Mouse (Mus musculus): ENCODE measurements at regions not wholly inside any gene's neighbourhood (a gene's known extent, or its start where the extent isn't known, plus 50 kb on each side); places are given as distances from the start of the nearest gene placed in this dataset.

DNA sequence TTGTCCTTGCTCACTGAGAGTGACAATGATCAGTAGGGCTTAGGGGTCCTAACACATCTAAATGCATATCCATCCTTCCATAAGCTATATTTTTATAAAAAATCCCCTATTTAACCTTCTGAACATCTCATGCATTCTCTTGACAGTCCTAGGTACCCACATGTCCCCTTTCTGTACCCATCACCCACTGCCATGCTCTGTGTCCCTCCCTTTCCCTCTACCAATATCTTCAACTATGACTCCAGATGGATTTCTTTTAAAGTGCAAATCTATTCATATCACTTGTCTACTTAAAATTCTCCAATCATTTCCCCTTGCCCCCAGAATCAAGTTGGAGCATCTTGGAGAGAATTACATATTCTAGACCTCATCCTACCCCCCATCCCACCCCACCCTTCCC, 235.6 kb downstream of the Qdpr start:
- H3K4me1 ChIP-seq (replicated peaks; ENCODE audit: control insufficient read depth, insufficient read depth, low read length): no peaks in the 10 kb centered on the region
- DNase-seq (ENCODE audit: low spot score) (no peak), ATAC-seq (replicated peaks; ENCODE audit: low FRiP score, low TSS enrichment, low read depth) (no peak)
- H3K27me3 ChIP-seq (replicated peaks; ENCODE audit: control insufficient read depth, insufficient read depth, low read length): no peaks in the 10 kb centered on the region
- H3K27ac ChIP-seq (ENCODE audit: low read depth): no peak overlapping the region
- no peaks in the 10 kb centered on the region for H3K9me3 ChIP-seq (ENCODE audit: control insufficient read depth, low read length)
- H3K4me3 ChIP-seq (ENCODE audit: low read depth, low read length): no peak overlapping the region
- no peak overlapping the region for H3K4me2 ChIP-seq (ENCODE audit: low read length)
- no peak overlapping the region for H3K9ac ChIP-seq (ENCODE audit: low read length)
- H3K36me3 ChIP-seq (ENCODE audit: control insufficient read depth, insufficient read depth, low read length): no peaks in the 10 kb centered on the region

DNA sequence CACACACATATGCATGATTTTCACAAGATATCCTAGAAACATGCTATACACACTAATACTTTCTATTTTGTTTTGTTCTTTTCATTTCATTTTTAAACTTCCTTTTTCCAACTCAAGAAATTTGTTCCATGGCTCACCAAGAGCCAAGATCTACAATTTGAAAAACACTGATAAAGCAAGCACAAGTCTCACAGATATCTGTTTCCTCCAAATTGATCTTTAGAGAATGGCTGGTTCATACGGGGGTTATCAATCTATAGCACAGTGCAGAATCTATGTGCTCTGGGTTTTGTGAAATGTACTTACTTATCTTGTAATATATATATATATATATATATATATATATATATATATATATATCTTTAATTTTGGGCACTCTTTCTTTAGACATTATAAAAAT, 251.6 kb downstream of the Qdpr start:
- no peak for DNase-seq (ENCODE audit: low spot score)
- H3K4me1 ChIP-seq (replicated peaks; ENCODE audit: control insufficient read depth, insufficient read depth, low read length): no peaks in the 10 kb centered on the region
- ATAC-seq (replicated peaks; ENCODE audit: low FRiP score, low TSS enrichment, low read depth): no peak
- WGBS: 91% methylated on average over 1 of the region's 1 CpGs
- no peak overlapping the region for H3K27ac ChIP-seq (ENCODE audit: low read depth)
- H3K9me3 ChIP-seq (ENCODE audit: control insufficient read depth, low read length): no peaks in the 10 kb centered on the region
- no peak overlapping the region for H3K4me3 ChIP-seq (ENCODE audit: low read depth, low read length)
- no peaks in the 10 kb centered on the region for H3K36me3 ChIP-seq (ENCODE audit: control insufficient read depth, insufficient read depth, low read length)
- H3K27me3 ChIP-seq (replicated peaks; ENCODE audit: control insufficient read depth, insufficient read depth, low read length): no peaks in the 10 kb centered on the region
- H3K9ac ChIP-seq (ENCODE audit: low read length): no peak overlapping the region
- no peak overlapping the region for H3K4me2 ChIP-seq (ENCODE audit: low read length)

DNA sequence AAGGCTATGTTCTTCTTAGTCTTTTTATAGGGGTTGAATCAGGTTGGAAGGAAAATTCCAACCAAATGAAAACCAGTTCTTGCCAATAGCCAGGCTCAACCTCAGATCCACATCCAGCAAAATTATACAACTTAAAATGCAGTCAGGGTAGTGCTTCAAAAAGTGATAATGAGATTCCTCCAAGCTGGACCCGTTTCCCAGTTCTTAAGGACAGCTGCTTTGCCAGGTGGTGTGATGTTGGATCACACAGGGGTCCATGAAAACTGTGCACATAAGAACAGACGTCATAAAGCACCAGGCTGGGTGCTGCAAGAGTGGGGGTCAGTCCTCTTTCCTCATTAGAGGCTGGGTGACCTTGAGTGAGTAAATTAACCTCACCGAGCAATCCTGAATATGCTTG, 253.9 kb downstream of the Qdpr start:
- ATAC-seq (replicated peaks; ENCODE audit: low FRiP score, low TSS enrichment, low read depth): no peak
- Histone ChIP-seq H3K36me3 (ENCODE audit: control insufficient read depth, insufficient read depth, low read length) (no peaks in the 10 kb centered on the region), H3K4me2 (ENCODE audit: low read length) (no peak overlapping the region), H3K9me3 (ENCODE audit: control insufficient read depth, low read length) (no peaks in the 10 kb centered on the region), H3K27me3 (replicated peaks; ENCODE audit: control insufficient read depth, insufficient read depth, low read length) (no peaks in the 10 kb centered on the region), H3K4me1 (replicated peaks; ENCODE audit: control insufficient read depth, insufficient read depth, low read length) (no peaks in the 10 kb centered on the region), H3K4me3 (ENCODE audit: low read depth, low read length) (no peak overlapping the region), H3K9ac (ENCODE audit: low read length) (no peak overlapping the region), H3K27ac (ENCODE audit: low read depth) (no peak overlapping the region)
- no peak for DNase-seq (ENCODE audit: low spot score)
- 53% methylated on average over 3 of the region's 3 CpGs for WGBS

DNA sequence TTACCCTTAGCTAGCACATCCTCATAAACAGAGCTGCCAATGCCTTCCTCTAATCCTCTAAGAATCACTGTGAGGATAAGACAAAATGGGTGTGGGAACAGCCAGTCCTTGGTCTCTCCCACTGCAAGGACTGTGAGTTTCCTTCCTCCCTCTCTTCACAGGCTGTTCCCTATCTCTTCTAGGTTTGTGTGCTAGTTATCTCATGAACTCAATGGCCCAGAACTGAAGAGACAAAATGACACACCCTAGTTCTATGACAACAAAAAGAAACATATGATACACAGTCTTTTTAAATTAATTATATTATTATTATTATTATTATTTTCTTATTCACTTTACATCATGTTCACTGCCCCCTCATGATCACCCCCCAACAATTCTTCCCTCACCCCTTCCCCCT, 257.7 kb downstream of the Qdpr start:
- Histone ChIP-seq H3K4me2 (ENCODE audit: low read length) (no peak overlapping the region), H3K36me3 (ENCODE audit: control insufficient read depth, insufficient read depth, low read length) (no peaks in the 10 kb centered on the region), H3K4me3 (ENCODE audit: low read depth, low read length) (no peak overlapping the region), H3K9ac (ENCODE audit: low read length) (no peak overlapping the region), H3K9me3 (ENCODE audit: control insufficient read depth, low read length) (no peaks in the 10 kb centered on the region), H3K27ac (ENCODE audit: low read depth) (no peak overlapping the region), H3K27me3 (replicated peaks; ENCODE audit: control insufficient read depth, insufficient read depth, low read length) (no peaks in the 10 kb centered on the region), H3K4me1 (replicated peaks; ENCODE audit: control insufficient read depth, insufficient read depth, low read length) (no peaks in the 10 kb centered on the region)
- DNase-seq (ENCODE audit: low spot score) (no peak), ATAC-seq (replicated peaks; ENCODE audit: low FRiP score, low TSS enrichment, low read depth) (no peak)

DNA sequence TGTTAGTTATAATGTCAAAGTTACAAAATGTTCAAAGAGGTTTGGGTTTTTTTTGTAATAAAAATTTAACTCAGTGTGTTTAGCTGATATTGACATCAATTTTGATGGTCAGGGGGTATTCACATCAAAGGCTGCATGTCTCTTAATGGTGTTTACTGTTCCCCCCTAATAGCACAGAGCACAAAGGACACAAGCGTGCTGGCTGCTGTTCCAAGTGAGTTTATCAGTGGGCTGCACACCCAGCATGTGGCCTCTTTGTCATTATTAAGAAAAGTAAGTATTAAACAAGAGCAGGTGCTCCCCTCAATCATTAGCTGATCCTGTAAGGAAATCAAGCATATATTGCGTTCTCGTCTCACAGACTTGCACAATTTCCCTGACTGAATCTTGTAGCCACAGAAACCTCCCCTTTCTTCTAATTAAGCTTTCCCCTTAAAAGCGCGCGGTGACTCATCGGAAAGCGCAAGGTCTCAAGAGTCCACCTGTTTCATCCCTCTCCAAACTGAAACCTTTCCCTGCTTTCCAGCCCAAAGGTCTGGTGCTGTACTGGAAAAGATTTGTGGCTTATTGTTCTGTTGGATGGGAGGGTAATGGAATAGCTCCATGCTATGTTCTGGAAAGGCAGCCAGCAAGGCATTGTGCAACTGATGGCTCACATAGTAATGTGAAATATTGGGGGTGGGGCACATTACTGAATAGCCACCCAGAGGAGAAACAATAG, 276.8 kb downstream of the Qdpr start:
- Histone ChIP-seq H3K4me2 (ENCODE audit: low read length) (no peak overlapping the region), H3K4me1 (replicated peaks; ENCODE audit: control insufficient read depth, insufficient read depth, low read length) (0 out of 2 replicates have a peak, but pooled peaks cover 12% of the 10 kb centered on the region), H3K4me3 (ENCODE audit: low read depth, low read length) (no peak overlapping the region), H3K27me3 (replicated peaks; ENCODE audit: control insufficient read depth, insufficient read depth, low read length) (no peaks in the 10 kb centered on the region), H3K9me3 (ENCODE audit: control insufficient read depth, low read length) (no peaks in the 10 kb centered on the region), H3K9ac (ENCODE audit: low read length) (no peak overlapping the region), H3K36me3 (ENCODE audit: control insufficient read depth, insufficient read depth, low read length) (no peaks in the 10 kb centered on the region), H3K27ac (ENCODE audit: low read depth) (no peak overlapping the region)
- ATAC-seq (replicated peaks; ENCODE audit: low FRiP score, low TSS enrichment, low read depth) (no peak), DNase-seq (ENCODE audit: low spot score) (no peak)
- 76% methylated on average over 8 of the region's 8 CpGs for WGBS

DNA sequence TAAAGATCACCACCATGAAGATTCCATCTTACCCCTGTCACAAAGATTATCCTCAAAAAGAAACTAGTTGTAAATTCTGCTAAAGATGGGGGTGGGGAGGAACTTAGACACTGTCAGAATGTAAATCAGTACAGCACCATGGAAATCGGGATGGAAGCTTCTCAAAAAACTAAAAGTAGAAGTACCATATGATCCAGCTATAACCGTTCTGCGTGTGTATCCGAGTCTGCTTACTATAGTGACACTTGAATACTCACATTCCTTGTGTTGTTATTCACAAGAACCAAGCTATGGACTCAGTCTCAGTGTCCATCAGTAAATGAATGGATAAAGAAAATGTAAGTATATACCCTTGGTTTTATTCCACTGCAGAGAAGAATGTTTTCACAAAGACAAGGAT, 290.8 kb downstream of the Qdpr start:
- ATAC-seq (replicated peaks; ENCODE audit: low FRiP score, low TSS enrichment, low read depth) (no peak), DNase-seq (ENCODE audit: low spot score) (no peak)
- Histone ChIP-seq H3K9me3 (ENCODE audit: control insufficient read depth, low read length) (no peaks in the 10 kb centered on the region), H3K4me2 (ENCODE audit: low read length) (no peak overlapping the region), H3K27me3 (replicated peaks; ENCODE audit: control insufficient read depth, insufficient read depth, low read length) (no peaks in the 10 kb centered on the region), H3K9ac (ENCODE audit: low read length) (no peak overlapping the region), H3K4me1 (replicated peaks; ENCODE audit: control insufficient read depth, insufficient read depth, low read length) (no peaks in the 10 kb centered on the region), H3K4me3 (ENCODE audit: low read depth, low read length) (no peak overlapping the region), H3K27ac (ENCODE audit: low read depth) (no peak overlapping the region), H3K36me3 (ENCODE audit: control insufficient read depth, insufficient read depth, low read length) (no peaks in the 10 kb centered on the region)
- WGBS: 94% methylated on average over 4 of the region's 4 CpGs

DNA sequence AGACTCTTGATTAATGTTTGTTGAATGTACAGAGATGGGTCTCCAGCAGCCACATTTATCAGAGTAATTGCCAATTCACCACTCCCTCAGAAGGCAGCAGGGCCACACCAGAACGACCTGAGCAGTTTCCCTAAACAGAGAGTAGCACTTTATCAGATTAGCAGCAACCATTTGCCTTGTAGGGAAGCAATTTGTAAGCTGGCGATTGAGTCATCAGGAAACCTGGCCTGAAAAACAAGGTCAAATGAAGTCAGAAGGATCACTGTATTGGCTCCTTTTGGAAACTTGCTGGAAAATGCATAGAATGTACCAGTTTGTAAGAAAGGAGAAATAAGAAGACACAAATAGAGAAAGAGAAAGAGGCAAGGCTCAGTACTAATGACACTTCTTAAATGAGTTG, 295.1 kb downstream of the Qdpr start:
- Histone ChIP-seq H3K4me1 (replicated peaks; ENCODE audit: control insufficient read depth, insufficient read depth, low read length) (no peaks in the 10 kb centered on the region), H3K27ac (ENCODE audit: low read depth) (no peak overlapping the region), H3K4me3 (ENCODE audit: low read depth, low read length) (no peak overlapping the region), H3K36me3 (ENCODE audit: control insufficient read depth, insufficient read depth, low read length) (no peaks in the 10 kb centered on the region), H3K9me3 (ENCODE audit: control insufficient read depth, low read length) (no peaks in the 10 kb centered on the region), H3K4me2 (ENCODE audit: low read length) (no peak overlapping the region), H3K9ac (ENCODE audit: low read length) (no peak overlapping the region), H3K27me3 (replicated peaks; ENCODE audit: control insufficient read depth, insufficient read depth, low read length) (no peaks in the 10 kb centered on the region)
- ATAC-seq (replicated peaks; ENCODE audit: low FRiP score, low TSS enrichment, low read depth) (no peak), DNase-seq (ENCODE audit: low spot score) (no peak)
- WGBS: 23% methylated on average over 2 of the region's 2 CpGs

DNA sequence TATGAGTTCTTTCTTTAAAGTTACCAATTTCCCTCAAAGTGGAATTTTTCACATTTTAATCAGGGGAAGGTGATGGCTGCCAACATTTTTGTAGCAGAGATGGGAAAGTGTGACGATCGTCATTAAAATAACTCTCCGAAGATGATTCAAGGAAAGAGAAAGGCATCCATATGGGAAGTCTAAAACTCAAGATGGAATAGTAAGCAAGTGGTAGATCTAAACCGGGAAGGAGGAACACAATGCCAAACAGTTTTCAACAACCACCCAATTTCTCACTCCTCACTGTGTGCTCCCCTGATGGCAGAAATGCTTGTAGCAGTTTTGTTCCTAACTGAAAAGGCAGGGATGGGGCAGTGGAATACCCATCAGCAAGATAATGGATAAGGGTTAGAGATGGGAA, 305.9 kb downstream of the Qdpr start:
- Histone ChIP-seq H3K4me2 (ENCODE audit: low read length) (no peak overlapping the region), H3K27ac (ENCODE audit: low read depth) (no peak overlapping the region), H3K4me3 (ENCODE audit: low read depth, low read length) (no peak overlapping the region), H3K27me3 (replicated peaks; ENCODE audit: control insufficient read depth, insufficient read depth, low read length) (no peaks in the 10 kb centered on the region), H3K36me3 (ENCODE audit: control insufficient read depth, insufficient read depth, low read length) (no peaks in the 10 kb centered on the region), H3K9ac (ENCODE audit: low read length) (no peak overlapping the region), H3K4me1 (replicated peaks; ENCODE audit: control insufficient read depth, insufficient read depth, low read length) (no peaks in the 10 kb centered on the region), H3K9me3 (ENCODE audit: control insufficient read depth, low read length) (no peaks in the 10 kb centered on the region)
- ATAC-seq (replicated peaks; ENCODE audit: low FRiP score, low TSS enrichment, low read depth) (no peak), DNase-seq (ENCODE audit: low spot score) (no peak)
- WGBS: 91% methylated on average over 4 of the region's 4 CpGs

DNA sequence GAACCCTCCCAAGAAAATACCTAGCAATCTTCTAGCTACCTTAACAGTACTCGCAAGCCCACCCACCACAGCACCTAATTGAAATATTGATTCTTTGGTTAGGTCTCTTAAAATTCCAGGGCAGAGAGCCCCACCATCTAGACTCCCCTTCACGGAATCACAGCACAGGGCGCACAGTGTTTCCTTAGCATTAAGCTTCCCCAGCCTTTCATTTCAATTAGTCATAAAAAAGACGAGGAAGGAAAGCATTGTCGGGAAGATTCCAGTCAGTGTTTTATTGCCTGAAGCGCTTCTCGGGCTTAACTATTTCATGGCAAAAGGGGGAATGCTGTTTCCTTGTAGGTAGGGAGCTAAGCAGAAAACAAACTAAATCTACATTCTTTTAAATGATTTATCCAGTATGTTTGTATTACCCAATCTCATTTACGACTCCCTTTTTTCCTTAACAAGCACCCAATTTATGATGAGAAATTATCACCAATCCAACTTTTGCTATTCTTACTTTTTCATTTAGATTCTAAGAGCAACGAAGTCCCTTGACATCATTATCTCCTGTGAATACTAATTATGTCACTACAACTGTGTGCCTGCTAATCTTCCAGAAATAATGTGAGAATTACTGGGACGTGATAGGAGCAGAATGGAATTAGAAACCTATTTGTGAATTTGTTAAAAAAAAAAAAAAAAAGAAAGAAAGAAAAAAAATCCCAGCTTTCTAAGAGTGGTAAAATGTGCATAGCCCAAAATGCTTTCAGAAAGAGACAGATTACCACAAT, 312.6 kb downstream of the Qdpr start:
- WGBS: 28% methylated on average over 10 of the region's 10 CpGs
- 0 out of 2 replicates have a peak, but pooled peaks cover 4% of the 10 kb centered on the region for H3K4me1 ChIP-seq (replicated peaks; ENCODE audit: control insufficient read depth, insufficient read depth, low read length)
- H3K4me3 ChIP-seq (ENCODE audit: low read depth, low read length): no peak overlapping the region
- H3K27ac ChIP-seq (ENCODE audit: low read depth): no peak overlapping the region
- H3K27me3 ChIP-seq (replicated peaks; ENCODE audit: control insufficient read depth, insufficient read depth, low read length): no peaks in the 10 kb centered on the region
- H3K4me2 ChIP-seq (ENCODE audit: low read length): peak overlapping the region; percentile 15; the same call in 1 of the 2 replicates
- H3K9me3 ChIP-seq (ENCODE audit: control insufficient read depth, low read length): no peaks in the 10 kb centered on the region
- ATAC-seq (replicated peaks; ENCODE audit: low FRiP score, low TSS enrichment, low read depth) (0 out of 2 replicates have a peak, but pooled peaks have one; percentile 50), DNase-seq (ENCODE audit: low spot score) (no peak)
- H3K9ac ChIP-seq (ENCODE audit: low read length): no peak overlapping the region
- no peaks in the 10 kb centered on the region for H3K36me3 ChIP-seq (ENCODE audit: control insufficient read depth, insufficient read depth, low read length)
